Mouse (Mus musculus): ENCODE measurements around the gene Klhdc3.

- no peak for TF ChIP-seq CTCF (IDR thresholded peaks at IDR 0.05; ENCODE audit: extremely low read depth, insufficient read length, insufficient replicate concordance, low read depth, low read length)
- TF ChIP-seq POLR2A (IDR thresholded peaks at IDR 0.05; ENCODE audit: low read depth, low read length) = no peak
Observed at GRCm38 (mm10) chr17:46727271-46727670, 46.6 kb upstream of the Klhdc3 start.
